Mouse (Mus musculus): Measurements from ENCODE around the gene Hist1h3g. TPM values are rescaled to one million over a fixed set of nuclear protein-coding genes. Genes with fewer than 3 reads are reported as not detected.
"Not testable (repeated sequence)": the region's sequence is repeated elsewhere in the genome, so short reads cannot be mapped to it uniquely, and the experiment has no call there.

Gene Hist1h3g
- polyA plus RNA-seq, 1 experiment = 0.92 TPM

- H3K4me1 ChIP-seq (ENCODE audit: control insufficient read depth, insufficient read depth, low read length) = peaks cover 4% of the 10 kb centered on the region; the same call in 1 of the 2 replicates
- H3K27ac ChIP-seq (ENCODE audit: insufficient read depth, low read length) = no peak overlapping the region
- TF ChIP-seq POLR2A (IDR thresholded peaks at IDR 0.05; ENCODE audit: extremely low read depth, insufficient read depth, low read length) (no peak), CTCF (IDR thresholded peaks at IDR 0.05; ENCODE audit: extremely low read depth, insufficient read depth, low read length) (no peak)
- H3K4me3 ChIP-seq (ENCODE audit: insufficient read depth, low read length) = no peak overlapping the region; the same call in 1 of the 2 replicates
Observed at GRCm38 (mm10) chr13:23532262-23533075, 2.8 kb upstream of the Hist1h3g start.

- not testable (repeated sequence) for H3K27ac ChIP-seq (ENCODE audit: insufficient read depth, low read length); H3K4me1 ChIP-seq (ENCODE audit: control insufficient read depth, insufficient read depth, low read length)
- H3K4me3 ChIP-seq (ENCODE audit: insufficient read depth, low read length) = peak within 1 kb of the TSS; percentile 25
Observed at GRCm38 (mm10) chr13:23533560-23534367, 1.5 kb upstream of the Hist1h3g start, which contains the start of gene Hist1h2af. Hist1h2af (plus strand) TSS chr13:23533906.

GRCm38 (mm10) chr13:23534368-23535131, 672 bp upstream of the Hist1h3g start:
- H3K4me1 ChIP-seq (ENCODE audit: control insufficient read depth, insufficient read depth, low read length) = peaks cover 4% of the 10 kb centered on the region; the same call in 1 of the 2 replicates
- peak overlapping the region; percentile 24; the same call in 1 of the 2 replicates for H3K4me3 ChIP-seq (ENCODE audit: insufficient read depth, low read length)
- TF ChIP-seq POLR2A (IDR thresholded peaks at IDR 0.05; ENCODE audit: extremely low read depth, insufficient read depth, low read length) = no peak
- TF ChIP-seq CTCF (IDR thresholded peaks at IDR 0.05; ENCODE audit: extremely low read depth, insufficient read depth, low read length) = no peak
- no peak overlapping the region for H3K27ac ChIP-seq (ENCODE audit: insufficient read depth, low read length)

GRCm38 (mm10) chr13:23536076-23536822, 1.0 kb downstream of the Hist1h3g start:
- Histone ChIP-seq H3K27ac (ENCODE audit: insufficient read depth, low read length) (no peak overlapping the region), H3K4me3 (ENCODE audit: insufficient read depth, low read length) (no peak overlapping the region)
- TF ChIP-seq POLR2A (IDR thresholded peaks at IDR 0.05; ENCODE audit: extremely low read depth, insufficient read depth, low read length) = no peak
- no peak for TF ChIP-seq CTCF (IDR thresholded peaks at IDR 0.05; ENCODE audit: extremely low read depth, insufficient read depth, low read length)

GRCm38 (mm10) chr13:23537006-23537710, 1.9 kb downstream of the Hist1h3g start:
- H3K4me3 ChIP-seq (ENCODE audit: insufficient read depth, low read length) = no peak overlapping the region
- H3K4me1 ChIP-seq (ENCODE audit: control insufficient read depth, insufficient read depth, low read length) = peaks cover 4% of the 10 kb centered on the region; the same call in 1 of the 2 replicates
- no peak overlapping the region for H3K27ac ChIP-seq (ENCODE audit: insufficient read depth, low read length)
- TF ChIP-seq POLR2A (IDR thresholded peaks at IDR 0.05; ENCODE audit: extremely low read depth, insufficient read depth, low read length) (no peak), CTCF (IDR thresholded peaks at IDR 0.05; ENCODE audit: extremely low read depth, insufficient read depth, low read length) (no peak)

More at GRCm38 (mm10) chr13:23536076-23536822, 1.0 kb downstream of the Hist1h3g start:
- peaks cover 4% of the 10 kb centered on the region; the same call in 1 of the 2 replicates for H3K4me1 ChIP-seq (ENCODE audit: control insufficient read depth, insufficient read depth, low read length)

GRCm38 (mm10) chr13:23538249-23538648, 3.0 kb downstream of the Hist1h3g start:
- Histone ChIP-seq H3K4me3 (ENCODE audit: insufficient read depth, low read length) (no peak overlapping the region), H3K4me1 (ENCODE audit: control insufficient read depth, insufficient read depth, low read length) (peaks cover 4% of the 10 kb centered on the region; the same call in 1 of the 2 replicates), H3K27ac (ENCODE audit: insufficient read depth, low read length) (no peak overlapping the region)
- TF ChIP-seq CTCF (IDR thresholded peaks at IDR 0.05; ENCODE audit: extremely low read depth, insufficient read depth, low read length) = no peak
- TF ChIP-seq POLR2A (IDR thresholded peaks at IDR 0.05; ENCODE audit: extremely low read depth, insufficient read depth, low read length) = no peak

- not testable (repeated sequence) for H3K4me3 ChIP-seq (ENCODE audit: insufficient read depth, low read length); H3K4me1 ChIP-seq (ENCODE audit: control insufficient read depth, insufficient read depth, low read length)
Observed at GRCm38 (mm10) chr13:23539821-23540220, 4.6 kb downstream of the Hist1h3g start.

GRCm38 (mm10) chr13:23541497-23541896, 6.3 kb downstream of the Hist1h3g start:
- TF ChIP-seq CTCF (IDR thresholded peaks at IDR 0.05; ENCODE audit: extremely low read depth, insufficient read depth, low read length) = no peak
- no peak for TF ChIP-seq POLR2A (IDR thresholded peaks at IDR 0.05; ENCODE audit: extremely low read depth, insufficient read depth, low read length)
- no peak overlapping the region for H3K4me3 ChIP-seq (ENCODE audit: insufficient read depth, low read length)
- no peaks in the 10 kb centered on the region for H3K4me1 ChIP-seq (ENCODE audit: control insufficient read depth, insufficient read depth, low read length)
- H3K27ac ChIP-seq (ENCODE audit: insufficient read depth, low read length) = no peak overlapping the region

More at GRCm38 (mm10) chr13:23539821-23540220, 4.6 kb downstream of the Hist1h3g start:
- not testable (repeated sequence) for H3K27ac ChIP-seq (ENCODE audit: insufficient read depth, low read length)

GRCm38 (mm10) chr13:23542225-23542980, 7.2 kb downstream of the Hist1h3g start:
- H3K27ac ChIP-seq (ENCODE audit: insufficient read depth, low read length); H3K4me1 ChIP-seq (ENCODE audit: control insufficient read depth, insufficient read depth, low read length): not testable (repeated sequence)
- H3K4me3 ChIP-seq (ENCODE audit: insufficient read depth, low read length) = peak overlapping the region; percentile 23; the same call in 1 of the 2 replicates

All from cortical plate, adult 2 months (tissue).